Mouse (Mus musculus) liver, adult 2 months (tissue): ENCODE measurements around the gene Thumpd2.

Experiments
- CTCF ChIP-seq: fragments of 200-500 bp; IDR thresholded peaks from 2 replicates; pipeline ENCODE4 v1.5.1; 2011; ENCODE audit warnings: low read depth, low read length, control low read depth
- POLR2A ChIP-seq: fragments of 200-500 bp; IDR thresholded peaks from 2 replicates; pipeline ENCODE4 v1.6.1; 2011; ENCODE audit warnings: low read length, control low read depth; ENCODE audit not compliant: insufficient read depth; ENCODE audit errors: extremely low read depth

- TF ChIP-seq CTCF: no peak
- TF ChIP-seq POLR2A: no peak
Observed at GRCm38 (mm10) chr17:80982976-80983375, 81.9 kb downstream of the Thumpd2 start.
